Mouse (Mus musculus) erythroblast, embryonic 14.5 days (primary cell): Measurements from ENCODE around the gene Gm10309.

Source experiments
- GATA1 ChIP-seq: IDR thresholded peaks from 2 replicates; pipeline ENCODE4 v1.6.1; 2012; ENCODE audit warnings: low read length, inconsistent platforms, mixed read lengths
- TAL1 ChIP-seq: IDR thresholded peaks from 3 replicates; pipeline ENCODE4 v1.6.1; 2012; ENCODE audit warnings: low read length, inconsistent platforms, mixed read lengths

GRCm38 (mm10) chr17:86508212-86508490 is 3.1 kb upstream of the Gm10309 start:
- TF ChIP-seq GATA1 (no peak), TAL1 (no peak)
